Mouse (Mus musculus) MEL (cell line): ENCODE data around the gene Zbtb20. TPM values are rescaled to one million over a fixed set of nuclear protein-coding genes. Genes with fewer than 3 reads are reported as not detected.

Experiments used
- DNase-seq: peaks from one replicate; pipeline ENCODE4 v3.0.0; 2011; ENCODE audit warnings: low read depth, low spot score
- H3K27ac ChIP-seq: 2 replicates; pipeline ENCODE4 v1.5.1; 2012; ENCODE audit warnings: low read depth, mild to moderate bottlenecking, control low read depth, low read length, moderate library complexity; ENCODE audit not compliant: control insufficient read depth
- H3K27me3 ChIP-seq, 2 experiments: fragments of 150-350 bp in 1 of 2; sonication (generic) in 1 of 2; 2 replicates each; pipeline ENCODE4 v1.6.1; 2012; ENCODE audit warnings: low read length in 2 of 2, mild to moderate bottlenecking in 2 of 2, improper control_type of control experiment in 1 of 2, moderate library complexity in 1 of 2; ENCODE audit not compliant: insufficient read depth in 2 of 2, control insufficient read depth in 1 of 2
- H3K36me3 ChIP-seq, 2 experiments: 2 replicates each; pipeline ENCODE4 v1.6.1; 2012 to 2014; ENCODE audit warnings: low read length in 2 of 2, improper control_type of control experiment in 1 of 2, inconsistent platforms in 1 of 2, mild to moderate bottlenecking in 1 of 2; ENCODE audit not compliant: insufficient read depth in 2 of 2, control insufficient read depth in 1 of 2
- H3K4me1 ChIP-seq, 2 experiments: fragments of 150-350 bp in 1 of 2; sonication (generic) in 1 of 2; 2 replicates each; pipeline ENCODE4 v1.6.1; 2012; ENCODE audit warnings: low read length in 2 of 2, improper control_type of control experiment in 1 of 2, mild to moderate bottlenecking in 1 of 2; ENCODE audit not compliant: insufficient read depth in 2 of 2, control insufficient read depth in 1 of 2
- H3K4me3 ChIP-seq, 2 experiments: fragments of 150-350 bp in 1 of 2; sonication (generic) in 1 of 2; 2 replicates each; pipeline ENCODE4 v1.5.1; 2012; ENCODE audit warnings: low read depth in 2 of 2, low read length in 2 of 2, mild to moderate bottlenecking in 2 of 2, moderate library complexity in 2 of 2, control low read depth in 1 of 2, improper control_type of control experiment in 1 of 2; ENCODE audit not compliant: control insufficient read depth in 1 of 2, insufficient read depth in 1 of 2
- H3K79me2 ChIP-seq: 2 replicates; pipeline ENCODE4 v1.6.1; 2012; ENCODE audit warnings: mild to moderate bottlenecking, low read length, moderate library complexity; ENCODE audit not compliant: control insufficient read depth, poor library complexity, insufficient read depth
- H3K9ac ChIP-seq: 2 replicates; pipeline ENCODE4 v1.6.1; 2012; ENCODE audit warnings: low read depth, mild to moderate bottlenecking, control low read depth, low read length, moderate library complexity; ENCODE audit not compliant: control insufficient read depth, poor library complexity, severe bottlenecking
- H3K9me3 ChIP-seq: fragments of 150-350 bp; sonication (generic); replicated peaks from 2 replicates; pipeline ENCODE4 v1.6.1; 2012; ENCODE audit warnings: mild to moderate bottlenecking, low read length, improper control_type of control experiment, moderate library complexity; ENCODE audit not compliant: insufficient read depth
- CHD1 ChIP-seq: IDR thresholded peaks from 2 replicates; pipeline ENCODE4 v1.6.1; 2012; ENCODE audit warnings: low read depth, mild to moderate bottlenecking, inconsistent platforms, low read length, improper control_type of control experiment
- CTCF ChIP-seq, 3 experiments: IDR thresholded peaks in 2 of 3; conservative IDR thresholded peaks in 1 of 3; 2 replicates each; pipeline ENCODE4 v1.5.1; 2011 to 2012; ENCODE audit warnings: low read length in 3 of 3, low read depth in 2 of 3, mild to moderate bottlenecking in 2 of 3, improper control_type of control experiment in 1 of 3, inconsistent platforms in 1 of 3, mixed read lengths in 1 of 3, moderate library complexity in 1 of 3; ENCODE audit not compliant: control insufficient read depth in 1 of 3, insufficient read depth in 1 of 3, poor library complexity in 1 of 3, severe bottlenecking in 1 of 3
- ETS1 ChIP-seq: IDR thresholded peaks from 2 replicates; pipeline ENCODE4 v1.6.1; 2012; ENCODE audit warnings: low read depth, mild to moderate bottlenecking, inconsistent platforms, low read length, improper control_type of control experiment, moderate library complexity
- GABPA ChIP-seq: IDR thresholded peaks from 2 replicates; pipeline ENCODE4 v1.6.1; 2012; ENCODE audit warnings: low read depth, mild to moderate bottlenecking, inconsistent platforms, low read length, improper control_type of control experiment, moderate library complexity
- GATA1 ChIP-seq: IDR thresholded peaks from 2 replicates; pipeline ENCODE4 v1.6.1; 2011; ENCODE audit warnings: low read depth, low read length, improper control_type of control experiment
- JUND ChIP-seq: IDR thresholded peaks from 2 replicates; pipeline ENCODE4 v1.6.1; 2011; ENCODE audit warnings: low read depth, mild to moderate bottlenecking, improper control_type of control experiment, low read length
- MAX ChIP-seq: IDR thresholded peaks from 2 replicates; pipeline ENCODE4 v1.6.1; 2011; ENCODE audit warnings: low read length, improper control_type of control experiment
- MEF2A ChIP-seq: IDR thresholded peaks from 2 replicates; pipeline ENCODE4 v1.6.1; 2014; ENCODE audit warnings: low read depth, mild to moderate bottlenecking, inconsistent platforms, low read length, improper control_type of control experiment; ENCODE audit not compliant: poor library complexity, insufficient replicate concordance, severe bottlenecking; ENCODE audit errors: extremely low read depth
- MYB ChIP-seq: IDR thresholded peaks from 2 replicates; pipeline ENCODE4 v1.6.1; 2011; ENCODE audit warnings: mild to moderate bottlenecking, low read depth, low read length, improper control_type of control experiment
- MYC ChIP-seq: IDR thresholded peaks from 2 replicates; pipeline ENCODE4 v1.6.1; 2011; ENCODE audit warnings: low read depth, mild to moderate bottlenecking, low read length, improper control_type of control experiment, moderate library complexity
- POLR2A ChIP-seq, 2 experiments: IDR thresholded peaks; 2 replicates each; pipeline ENCODE4 v1.6.1; 2011 to 2012; ENCODE audit warnings: low read length in 2 of 2, mild to moderate bottlenecking in 2 of 2, control low read depth in 1 of 2, improper control_type of control experiment in 1 of 2, low read depth in 1 of 2, moderate library complexity in 1 of 2; ENCODE audit not compliant: control insufficient read depth in 1 of 2, insufficient read depth in 1 of 2, poor library complexity in 1 of 2
- RAD21 ChIP-seq: IDR thresholded peaks from 2 replicates; pipeline ENCODE4 v1.6.1; 2011; ENCODE audit warnings: mild to moderate bottlenecking, low read depth, low read length, improper control_type of control experiment
- RCOR1 ChIP-seq: IDR thresholded peaks from 2 replicates; pipeline ENCODE4 v1.6.1; 2012; ENCODE audit warnings: low read depth, mild to moderate bottlenecking, inconsistent platforms, low read length, improper control_type of control experiment
- SMC3 ChIP-seq: IDR thresholded peaks from 2 replicates; pipeline ENCODE4 v1.6.1; 2011; ENCODE audit warnings: low read depth, low read length, improper control_type of control experiment
- TAL1 ChIP-seq: IDR thresholded peaks from 2 replicates; pipeline ENCODE4 v1.6.1; 2012; ENCODE audit warnings: mild to moderate bottlenecking, inconsistent platforms, low read length, moderate library complexity, mixed read lengths
- TCF12 ChIP-seq: IDR thresholded peaks from 2 replicates; pipeline ENCODE4 v1.6.1; 2014; ENCODE audit warnings: low read depth, mild to moderate bottlenecking, inconsistent platforms, low read length, improper control_type of control experiment, moderate library complexity
- USF2 ChIP-seq, 2 experiments: IDR thresholded peaks; 2 replicates each; pipeline ENCODE4 v1.6.1; 2011 to 2012; ENCODE audit warnings: improper control_type of control experiment in 2 of 2, low read length in 2 of 2, borderline replicate concordance in 1 of 2, inconsistent platforms in 1 of 2, low read depth in 1 of 2, mild to moderate bottlenecking in 1 of 2; ENCODE audit not compliant: insufficient read depth in 1 of 2
- ZC3H11A ChIP-seq: IDR thresholded peaks from 2 replicates; pipeline ENCODE4 v1.6.1; 2012; ENCODE audit warnings: low read depth, mild to moderate bottlenecking, inconsistent platforms, low read length, improper control_type of control experiment
- ZMIZ1 ChIP-seq: IDR thresholded peaks from 2 replicates; pipeline ENCODE4 v1.6.1; 2012; ENCODE audit warnings: low read depth, mild to moderate bottlenecking, inconsistent platforms, low read length, improper control_type of control experiment, moderate library complexity
- ZNF384 ChIP-seq: IDR thresholded peaks from 2 replicates; pipeline ENCODE4 v1.6.1; 2012; ENCODE audit warnings: low read depth, mild to moderate bottlenecking, inconsistent platforms, low read length, improper control_type of control experiment
- polyA plus RNA-seq, 2 experiments: library from polyadenylated mRNA; stranded (reverse) in 1 of 2; unstranded in 1 of 2; fragments of >175 nt in 1 of 2; fragments of >200 nt in 1 of 2; gene quantifications; 2 replicates each; pipeline versions ENCODE4 v1.2.1 to v1.2.4; 2012; ENCODE audit warnings: low replicate concordance in 2 of 2, low read depth in 1 of 2; ENCODE audit not compliant: insufficient read length in 2 of 2, insufficient read depth in 1 of 2, missing spikeins in 1 of 2
- total RNA-seq: library from RNA; depleted of rRNA; stranded (reverse); fragments of 300-350 nt; gene quantifications from 2 replicates; pipeline ENCODE4 v1.2.3, GENCODE M21; 2012

The Zbtb20 gene
- total and polyA plus RNA-seq, 3 experiments: 0.17 to 0.27 TPM; not detected in 1

DNA sequence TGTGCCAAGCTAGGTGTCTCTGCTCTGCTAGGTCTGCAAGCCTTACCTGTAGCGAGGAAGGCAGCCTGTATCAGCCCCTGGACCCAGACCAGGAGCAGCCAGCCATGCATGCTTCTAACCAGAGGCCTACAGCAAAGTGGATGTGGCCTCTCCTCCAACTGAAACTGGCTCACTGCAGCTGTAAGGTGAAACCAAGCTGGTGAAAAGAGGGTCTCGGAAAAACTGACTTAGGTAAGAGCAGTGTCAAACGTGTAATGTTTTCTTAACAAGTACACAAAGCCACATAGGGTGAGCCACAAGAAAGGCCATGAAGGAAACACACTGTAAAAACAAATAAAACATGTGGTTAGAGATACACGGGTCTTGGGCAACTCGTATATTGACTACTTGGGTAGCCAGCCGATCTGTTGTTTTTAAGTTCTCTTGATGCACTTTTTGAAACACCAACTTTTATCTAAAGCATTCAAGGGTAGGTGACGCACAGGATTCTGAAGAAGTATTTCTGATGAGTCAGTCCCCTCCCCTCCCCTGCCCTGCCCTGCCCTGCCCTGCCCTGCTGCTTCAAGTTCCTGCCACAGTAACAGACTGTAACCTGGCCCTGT lies 788.4 kb downstream of the Zbtb20 start, which contains the start of gene Tigit (continued):
- peak; percentile 39; the same call in 1 of the 2 replicates for TF ChIP-seq GATA1
- no peak for TF ChIP-seq USF2 (IDR thresholded peaks at IDR 0.05; ENCODE audit: borderline replicate concordance in 1 of 2, insufficient read depth in 1 of 2, low read depth in 1 of 2, low read length in 2 of 2)
- TF ChIP-seq RCOR1: no peak
- peak; percentile 43; the same call in 1 of the 2 replicates for TF ChIP-seq ZMIZ1
- TF ChIP-seq TCF12: peak; percentile 53; the same call in 1 of the 2 replicates
- TF ChIP-seq CTCF (IDR thresholded peaks at IDR 0.05 in 2 of 3, conservative IDR thresholded peaks at IDR 0.05 in 1 of 3; ENCODE audit: control insufficient read depth in 1 of 3, insufficient read depth in 1 of 3, low read depth in 2 of 3, low read length in 3 of 3, poor library complexity in 1 of 3, severe bottlenecking in 1 of 3): no peak
- peak; percentile 73; the same call in 1 of the 2 replicates for TF ChIP-seq GABPA
- TF ChIP-seq MYC: no peak
- no peak for TF ChIP-seq MAX
- peak; percentile 46; the same call in 1 of the 2 replicates for TF ChIP-seq TAL1
- no peak for TF ChIP-seq CHD1
- peak; percentile 81 for TF ChIP-seq ETS1
- no peak for TF ChIP-seq ZC3H11A

DNA sequence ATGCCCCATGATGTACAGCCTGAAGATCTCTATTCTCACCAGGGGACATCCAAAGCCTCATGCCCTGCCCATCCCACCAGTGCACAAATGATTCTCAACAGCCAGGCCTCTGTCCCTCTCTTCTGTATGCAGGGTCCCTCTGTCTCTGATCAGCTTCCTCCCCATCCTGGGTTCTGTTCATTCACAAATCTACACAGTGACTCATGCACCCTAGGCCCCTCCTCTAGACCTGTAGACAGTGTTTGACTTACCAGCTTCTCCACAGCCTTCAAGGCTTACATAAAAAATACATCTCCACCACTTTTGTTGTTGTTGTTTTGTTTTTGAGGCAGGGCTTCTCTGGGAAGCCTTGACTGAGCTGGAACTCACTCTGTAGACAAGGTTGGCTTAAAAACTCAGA lies 789.2 kb downstream of the Zbtb20 start:
- TF ChIP-seq JUND (peak; percentile 37; the same call in 1 of the 2 replicates), ZMIZ1 (no peak), ZNF384 (no peak), RAD21 (no peak), POLR2A (IDR thresholded peaks at IDR 0.05; ENCODE audit: control insufficient read depth in 1 of 2, insufficient read depth in 1 of 2, low read depth in 1 of 2, low read length in 2 of 2, poor library complexity in 1 of 2) (no peak), USF2 (IDR thresholded peaks at IDR 0.05; ENCODE audit: borderline replicate concordance in 1 of 2, insufficient read depth in 1 of 2, low read depth in 1 of 2, low read length in 2 of 2) (no peak), MEF2A (no peak), MYB (no peak), SMC3 (no peak)
- H3K36me3 ChIP-seq: peaks cover 0 to 18% of the 10 kb centered on the region in 2 experiments; a peak in 2 of 4 replicates
- H3K9me3 ChIP-seq: no peaks in the 10 kb centered on the region
- peak overlapping the region in 1 of 2 experiments; percentile 18; a peak in 1 of 4 replicates for H3K4me3 ChIP-seq
- DNase-seq: peak; percentile 73
- peak overlapping the region; percentile 54 for H3K9ac ChIP-seq
- H3K79me2 ChIP-seq: no peaks in the 10 kb centered on the region
- peaks cover 8 to 18% of the 10 kb centered on the region in 2 experiments for H3K4me1 ChIP-seq
- H3K27me3 ChIP-seq: no peaks in the 10 kb centered on the region
- H3K27ac ChIP-seq: peak overlapping the region; percentile 88
